Mouse (Mus musculus) small intestine, adult 2 months (tissue): Measurements from ENCODE around the gene Eya2.

ENCODE experiments used
- CTCF ChIP-seq: fragments of 200-500 bp; IDR thresholded peaks from 2 replicates; pipeline ENCODE4 v1.5.1; 2012; ENCODE audit warnings: low read depth, mild to moderate bottlenecking, control low read depth, inconsistent platforms, low read length, moderate library complexity, mixed read lengths; ENCODE audit not compliant: insufficient replicate concordance, insufficient read length; ENCODE audit errors: extremely low read depth
- POLR2A ChIP-seq: fragments of 200-500 bp; IDR thresholded peaks from 2 replicates; pipeline ENCODE4 v1.6.1; 2012; ENCODE audit warnings: low read depth, mild to moderate bottlenecking, control low read depth, inconsistent platforms, low read length, moderate library complexity

- TF ChIP-seq POLR2A (no peak), CTCF (no peak)
Measured at GRCm38 (mm10) chr2:165691016-165691415, 96.2 kb downstream of the Eya2 start.
